Mouse (Mus musculus) brain, embryonic 14.5 days (tissue): ENCODE results near the gene Med23.

Experiments
- CTCF ChIP-seq: fragments of 200-500 bp; IDR thresholded peaks from 2 replicates; pipeline ENCODE4 v1.5.1; 2012; ENCODE audit warnings: inconsistent platforms, mild to moderate bottlenecking, moderate library complexity, borderline replicate concordance; ENCODE audit not compliant: insufficient read depth, insufficient read length; ENCODE audit errors: extremely low read depth
- POLR2A ChIP-seq: fragments of 200-500 bp; IDR thresholded peaks from 2 replicates; pipeline ENCODE4 v1.6.1; 2012; ENCODE audit warnings: mild to moderate bottlenecking, inconsistent platforms, borderline replicate concordance; ENCODE audit not compliant: poor library complexity, insufficient read depth, insufficient read length, severe bottlenecking; ENCODE audit errors: extremely low read depth

DNA sequence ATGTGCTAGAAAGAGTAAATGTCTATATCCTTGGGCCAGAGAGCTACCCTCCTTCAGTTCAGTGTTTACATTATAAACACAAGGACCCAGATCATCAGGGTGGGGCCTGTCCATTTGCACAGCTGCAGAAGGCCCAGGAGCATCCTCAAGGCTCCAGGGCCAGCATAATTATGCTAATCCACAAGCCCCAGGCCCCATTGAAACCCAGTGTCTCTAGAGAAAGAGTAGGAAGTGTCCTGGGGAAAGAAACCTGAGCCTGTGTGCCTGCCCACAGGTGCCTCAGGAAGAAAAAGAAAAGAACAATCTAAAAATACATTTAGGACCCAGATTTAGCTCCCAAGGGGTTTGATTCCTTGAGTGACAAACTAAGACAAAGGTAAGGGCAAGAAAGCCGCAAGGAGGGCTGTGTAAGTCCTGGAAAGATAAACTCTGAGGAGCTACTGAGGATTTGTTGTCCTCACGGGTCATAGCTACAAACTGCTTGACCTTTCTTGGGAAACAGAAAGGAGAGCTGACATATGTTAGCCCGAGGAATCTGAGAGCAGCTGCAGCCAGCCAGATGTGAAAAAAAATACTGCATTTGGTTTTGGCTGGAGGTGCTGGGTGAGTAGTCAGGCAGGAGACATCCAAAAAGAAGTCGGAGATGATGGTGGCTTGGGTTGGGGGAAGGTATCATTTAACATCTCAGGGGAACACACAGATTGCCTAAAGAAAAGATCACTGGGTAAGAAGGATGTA is 35.0 kb upstream of the Med23 start:
- TF ChIP-seq CTCF: no peak
- no peak for TF ChIP-seq POLR2A
